Mouse (Mus musculus): ENCODE results near the gene Ctse.

The Ctse gene

DNA sequence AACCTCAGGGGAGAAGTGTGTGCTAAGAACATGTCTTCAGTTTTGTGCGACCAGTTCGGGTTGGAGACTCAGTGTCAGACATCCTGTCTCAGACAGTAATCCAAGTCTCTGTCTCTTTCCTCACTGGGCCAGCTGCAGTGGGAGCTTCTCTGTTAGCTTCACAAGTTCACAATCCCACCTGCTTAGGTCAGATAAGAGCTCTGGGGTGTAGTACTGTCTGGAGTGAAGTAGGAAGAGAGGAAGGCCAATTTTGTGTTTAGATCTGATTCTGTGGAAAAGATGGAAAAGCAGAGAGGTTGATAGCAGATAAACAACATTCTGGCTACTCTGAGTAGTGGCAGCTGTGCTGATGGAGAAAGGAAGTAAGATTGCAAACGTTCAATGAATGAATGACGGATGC lies 61.5 kb downstream of the Ctse start:
- DNase-seq (ENCODE audit: low spot score in 2 of 2), result no peak

DNA sequence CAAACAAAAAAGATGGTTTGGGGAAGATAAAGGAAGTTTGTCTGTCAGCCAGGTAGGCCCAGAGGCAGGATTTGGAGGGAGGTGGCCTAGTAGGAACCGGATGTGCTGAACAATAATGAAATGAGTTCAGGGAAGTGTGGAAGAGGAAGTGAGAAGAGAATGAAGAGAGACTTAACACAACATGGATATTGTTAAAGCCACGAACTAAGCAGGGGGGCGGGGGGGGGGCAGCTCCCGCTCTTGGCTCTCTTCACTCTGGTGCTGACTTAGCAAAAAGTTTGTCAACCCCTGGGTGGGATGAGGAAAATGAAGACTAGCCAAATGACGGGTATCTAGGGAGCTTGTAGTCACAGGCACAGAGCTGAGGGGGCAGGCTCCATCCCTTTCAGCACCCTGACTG lies 62.3 kb downstream of the Ctse start:
- no peak for DNase-seq (ENCODE audit: low spot score in 2 of 2)

DNA sequence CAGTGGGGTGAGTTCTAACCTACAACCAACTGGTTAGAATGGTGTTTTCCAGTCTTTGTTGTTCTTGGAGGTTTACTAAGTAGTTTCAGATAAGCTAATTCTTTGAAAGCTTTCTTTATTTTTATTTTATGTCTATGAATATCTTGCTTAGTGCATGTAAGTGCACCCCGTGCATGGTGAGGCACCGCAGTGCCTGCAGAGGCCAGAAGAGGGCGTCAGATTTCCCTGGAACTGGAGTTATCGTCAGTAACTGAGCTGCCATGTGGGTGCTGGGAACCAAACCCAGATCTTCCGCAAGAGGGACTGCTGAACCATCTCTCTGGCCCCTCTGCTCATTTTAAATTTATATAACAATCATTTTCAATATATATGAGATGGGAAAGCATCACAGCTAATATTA lies 63.3 kb downstream of the Ctse start:
- no peak for DNase-seq (ENCODE audit: low spot score in 2 of 2)

DNA sequence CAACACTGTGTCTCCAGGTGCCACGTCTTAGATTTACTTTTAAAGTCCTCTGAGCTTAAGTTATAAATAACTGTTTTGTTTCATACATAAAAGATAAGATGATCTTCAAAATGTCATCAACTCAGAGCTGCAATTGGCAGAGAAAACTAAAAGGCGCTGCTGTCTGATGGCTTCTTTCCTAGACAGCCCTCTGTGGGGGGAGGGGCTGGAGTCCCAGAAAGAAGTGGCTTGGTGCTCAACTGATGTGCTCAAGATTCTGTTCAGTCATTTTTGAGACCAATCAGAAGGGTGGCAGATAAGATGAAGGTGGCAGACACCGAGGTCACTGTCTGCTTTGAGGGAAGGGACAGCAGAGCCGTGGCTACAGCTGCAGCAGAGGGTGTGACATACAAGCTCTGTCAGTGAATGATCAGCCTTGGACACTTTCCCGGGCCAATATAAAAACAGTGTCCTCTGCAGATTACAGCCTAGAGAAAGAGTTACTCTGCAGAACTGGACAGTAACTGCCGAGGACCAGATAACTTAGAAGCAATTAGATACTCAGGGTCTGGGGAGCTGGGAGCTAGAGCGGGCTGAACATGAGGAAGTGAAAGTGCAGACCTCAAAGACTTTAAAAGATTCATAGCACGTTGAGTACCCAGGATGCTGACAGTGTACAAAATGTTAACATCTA lies 64.1 kb downstream of the Ctse start:
- no peak for DNase-seq (ENCODE audit: low spot score in 2 of 2)

GRCm38 (mm10) chr1:131703482-131703881 lies 65.4 kb downstream of the Ctse start:
- DNase-seq (ENCODE audit: low spot score in 2 of 2), result no peak

DNA sequence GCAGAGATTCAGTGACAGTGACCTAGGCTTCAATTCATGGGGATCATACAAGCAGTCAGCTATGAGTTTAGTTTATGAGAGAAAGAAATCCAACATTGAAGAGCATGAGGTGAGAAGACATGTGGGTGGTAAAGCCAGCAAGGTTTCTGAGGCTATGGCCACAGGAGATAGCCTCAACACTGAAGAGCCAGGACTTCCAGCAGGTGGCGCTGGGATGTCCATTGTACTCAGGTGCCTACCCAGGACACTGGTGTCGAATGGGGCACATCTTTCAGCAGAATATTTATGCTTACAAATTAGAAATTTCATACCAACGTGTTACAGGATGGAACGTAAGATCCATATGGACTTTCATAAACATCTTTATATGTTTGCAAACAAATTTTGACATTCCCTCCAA lies 70.2 kb downstream of the Ctse start:
- DNase-seq (ENCODE audit: low spot score in 2 of 2), result peak; percentile 28 to 52

DNA sequence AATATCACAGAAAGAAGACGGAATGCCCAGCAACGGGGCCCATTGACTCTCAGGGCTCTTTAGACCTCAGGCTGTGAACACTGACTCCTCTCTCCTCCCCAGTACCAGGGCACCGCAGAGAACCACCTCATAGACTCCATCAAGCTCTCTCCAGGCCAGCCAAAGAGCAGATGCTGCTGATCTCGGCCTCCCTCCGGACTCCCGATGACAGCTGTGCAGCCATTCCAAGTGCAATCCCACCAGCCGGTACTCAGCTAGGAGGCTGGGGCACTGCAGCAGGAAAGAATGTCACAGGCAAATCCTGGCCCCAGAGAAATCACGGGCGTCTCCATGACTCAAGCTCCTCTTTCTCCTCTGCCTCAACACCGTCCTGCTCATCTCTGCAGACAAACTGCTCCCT lies 73.4 kb downstream of the Ctse start:
- DNase-seq (ENCODE audit: low spot score in 2 of 2), result no peak

DNA sequence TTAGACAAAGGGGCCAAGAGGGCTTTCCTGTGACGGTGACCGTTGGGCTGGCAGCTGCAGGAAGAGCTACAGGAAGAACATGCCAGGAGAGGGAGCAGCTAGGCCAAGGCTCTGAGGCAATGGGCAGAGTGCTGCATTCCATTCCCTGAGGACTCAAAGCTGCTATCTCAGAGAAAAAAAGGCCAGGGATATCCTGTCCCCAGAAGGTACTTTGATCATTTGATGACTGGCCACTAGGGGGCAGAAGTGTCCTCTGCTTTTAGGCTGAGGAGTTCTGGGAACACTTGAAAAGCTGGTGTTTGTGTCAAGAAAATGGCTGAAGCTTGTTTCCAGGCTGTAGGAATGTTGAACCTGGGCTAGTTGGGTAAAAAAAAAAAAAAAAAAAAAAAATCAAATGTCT lies 74.3 kb downstream of the Ctse start:
- peak; percentile 84 to 91 for DNase-seq (ENCODE audit: low spot score in 2 of 2)

DNA sequence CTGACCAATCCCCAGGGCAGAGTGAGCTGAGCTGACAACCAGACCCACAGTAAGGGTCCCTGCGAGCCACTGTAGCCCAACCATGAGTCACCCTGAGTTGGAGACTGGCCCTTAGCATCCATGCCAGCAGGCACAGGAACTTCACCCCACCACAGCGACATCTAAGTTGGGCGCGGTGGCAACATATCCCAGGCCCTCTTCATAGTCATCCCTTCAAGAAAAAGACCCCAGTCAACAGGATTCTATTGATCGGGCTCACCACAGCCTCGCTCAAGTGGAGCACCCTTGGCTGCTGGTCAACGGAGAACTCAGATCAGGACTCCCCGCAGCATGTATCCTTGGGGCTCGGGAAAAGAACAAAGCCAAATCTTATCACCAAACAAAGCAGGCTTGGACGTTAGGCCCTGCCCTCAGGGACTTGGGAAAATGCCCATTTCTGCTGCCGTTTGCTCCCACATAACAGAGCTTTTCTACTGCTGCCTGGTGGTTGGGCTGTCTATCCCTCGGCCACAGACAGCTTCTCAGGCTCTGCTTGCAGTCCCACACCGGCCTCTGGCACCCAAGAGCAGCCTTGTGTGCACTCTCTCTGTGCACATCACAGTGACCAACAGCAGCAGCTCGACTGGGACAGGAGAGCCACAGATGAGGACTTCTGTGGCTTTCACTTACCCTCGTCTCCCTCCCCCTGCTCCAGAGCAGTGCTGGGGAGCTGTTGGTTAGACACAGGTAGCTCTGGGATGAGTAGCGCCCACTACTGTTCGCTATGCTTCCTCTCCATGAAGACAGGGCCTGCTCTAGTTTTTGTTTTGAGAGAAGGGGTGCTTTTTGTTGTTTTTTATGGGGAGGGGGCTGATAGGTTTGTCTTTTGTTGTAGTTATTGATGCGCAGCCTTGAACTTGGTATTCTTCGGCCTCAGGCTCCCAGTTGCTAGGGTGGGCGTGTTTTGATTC lies 76.6 kb downstream of the Ctse start:
- peak in 1 of 2 experiments; percentile 4 for DNase-seq (ENCODE audit: low spot score in 2 of 2)

DNA sequence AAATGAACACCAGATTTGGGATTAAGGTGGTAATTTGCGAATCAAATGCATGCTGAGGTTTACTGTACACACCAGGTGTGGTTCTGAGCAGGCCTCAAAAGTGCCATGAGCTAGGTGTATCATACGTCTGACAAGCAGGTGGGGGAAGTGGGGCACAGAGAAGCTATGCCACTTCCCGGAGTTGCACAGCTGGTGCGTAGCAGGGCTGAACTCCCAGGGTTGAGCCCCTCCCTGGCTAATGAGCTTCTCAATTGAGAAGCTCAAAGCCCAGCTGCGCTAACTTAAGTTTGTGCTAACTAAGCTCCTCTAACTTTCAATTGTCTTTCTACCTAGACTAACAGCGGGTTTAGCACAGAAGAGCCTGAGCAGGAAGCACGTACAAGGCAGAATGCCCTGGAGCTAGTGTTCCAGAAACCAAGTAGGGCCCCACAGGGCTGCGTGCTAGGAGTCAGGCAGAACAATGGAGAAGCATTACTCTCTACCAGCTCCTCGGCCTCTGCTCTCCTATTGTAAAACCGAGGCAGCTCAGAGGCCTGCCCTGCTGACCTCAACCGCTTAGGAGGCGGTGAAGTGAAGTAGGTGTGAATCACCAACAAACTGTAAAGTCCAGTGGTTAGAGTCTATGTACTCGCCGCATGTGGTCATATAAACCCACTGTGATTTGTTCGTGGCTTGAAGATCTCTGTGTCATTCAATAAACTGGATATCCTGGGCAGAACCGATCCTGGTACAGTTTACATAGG lies 81.0 kb downstream of the Ctse start:
- DNase-seq (ENCODE audit: low spot score in 2 of 2), result no peak

GRCm38 (mm10) chr1:131721989-131722388 lies 83.9 kb downstream of the Ctse start:
- DNase-seq (ENCODE audit: low spot score in 2 of 2), result no peak

- no peak for DNase-seq (ENCODE audit: low spot score in 2 of 2)
Observed at GRCm38 (mm10) chr1:131723549-131723948, 85.4 kb downstream of the Ctse start.
